Mouse (Mus musculus) E14TG2a.4 (cell line): ENCODE measurements around the gene Pth1r.

ENCODE experiments used
- H3K27me3 ChIP-seq: 2 replicates; pipeline ENCODE4 v1.6.1; 2014; ENCODE audit warnings: low read length, control low read depth; ENCODE audit not compliant: insufficient read depth
- H3K36me3 ChIP-seq: 2 replicates; pipeline ENCODE4 v1.6.1; 2014; ENCODE audit warnings: low read length, control low read depth; ENCODE audit not compliant: insufficient read depth
- H3K4me1 ChIP-seq: replicated peaks from 2 replicates; pipeline ENCODE4 v1.6.1; 2014; ENCODE audit warnings: low read depth, low read length, control low read depth
- H3K4me3 ChIP-seq: replicated peaks from 2 replicates; pipeline ENCODE4 v1.5.1; 2014; ENCODE audit warnings: mild to moderate bottlenecking, low read length
- H3K9me3 ChIP-seq: 2 replicates; pipeline ENCODE4 v1.6.1; 2014; ENCODE audit warnings: low read length, control low read depth
- CTCF ChIP-seq: conservative IDR thresholded peaks from 2 replicates; pipeline ENCODE4 v1.5.1; 2014; ENCODE audit warnings: low read length
- NANOG ChIP-seq: IDR thresholded peaks from 2 replicates; pipeline ENCODE4 v1.6.1; 2014; ENCODE audit warnings: borderline replicate concordance, low read length, mixed read lengths
- POU5F1 ChIP-seq: IDR thresholded peaks from 2 replicates; pipeline ENCODE4 v1.6.1; 2014; ENCODE audit warnings: low read length, borderline replicate concordance

Pth1r gene

GRCm38 (mm10) chr9:110743456-110744323, 3.3 kb downstream of the Pth1r start:
- H3K36me3 ChIP-seq, result no peaks in the 10 kb centered on the region
- peaks cover 40% of the 10 kb centered on the region for H3K4me1 ChIP-seq
- H3K4me3 ChIP-seq, result peak overlapping the region; percentile 77
- peaks cover 11% of the 10 kb centered on the region for H3K9me3 ChIP-seq
- peaks cover 93% of the 10 kb centered on the region for H3K27me3 ChIP-seq
- TF ChIP-seq POU5F1 (no peak), NANOG (no peak), CTCF (no peak)

- H3K9me3 ChIP-seq, result peaks cover 11% of the 10 kb centered on the region
Observed at GRCm38 (mm10) chr9:110742951-110743455, 3.9 kb downstream of the Pth1r start.

GRCm38 (mm10) chr9:110742295-110742950, 4.5 kb downstream of the Pth1r start:
- Histone ChIP-seq H3K36me3 (no peaks in the 10 kb centered on the region), H3K9me3 (peaks cover 11% of the 10 kb centered on the region), H3K4me3 (peak overlapping the region; percentile 78), H3K27me3 (peaks cover 83% of the 10 kb centered on the region), H3K4me1 (peaks cover 40% of the 10 kb centered on the region)
- TF ChIP-seq POU5F1, result no peak
- no peak for TF ChIP-seq CTCF
- no peak for TF ChIP-seq NANOG

More at GRCm38 (mm10) chr9:110742951-110743455, 3.9 kb downstream of the Pth1r start:
- TF ChIP-seq POU5F1 (no peak), NANOG (no peak)
- Histone ChIP-seq H3K4me1 (peaks cover 40% of the 10 kb centered on the region), H3K4me3 (peak overlapping the region; percentile 77), H3K36me3 (no peaks in the 10 kb centered on the region), H3K27me3 (peaks cover 88% of the 10 kb centered on the region)

- Histone ChIP-seq H3K9me3 (peaks cover 11% of the 10 kb centered on the region), H3K27me3 (peaks cover 82% of the 10 kb centered on the region), H3K36me3 (no peaks in the 10 kb centered on the region), H3K4me1 (peaks cover 42% of the 10 kb centered on the region), H3K4me3 (peak within 1 kb of the TSS; percentile 78)
- TF ChIP-seq POU5F1 (no peak), CTCF (no peak), NANOG (no peak)
Observed at GRCm38 (mm10) chr9:110741711-110742294, 5.1 kb downstream of the Pth1r start, which contains the start of gene Myl3. Myl3 (plus strand) TSS chr9:110741861.

GRCm38 (mm10) chr9:110739961-110740360, 7.0 kb downstream of the Pth1r start:
- Histone ChIP-seq H3K36me3 (no peaks in the 10 kb centered on the region), H3K9me3 (peaks cover 5% of the 10 kb centered on the region; the same call in 1 of the 2 replicates), H3K4me3 (no peak overlapping the region), H3K4me1 (peaks cover 32% of the 10 kb centered on the region), H3K27me3 (peaks cover 82% of the 10 kb centered on the region)
- TF ChIP-seq CTCF, result no peak
- no peak for TF ChIP-seq NANOG

- no peaks in the 10 kb centered on the region for H3K36me3 ChIP-seq
Observed at GRCm38 (mm10) chr9:110738054-110738453, 8.9 kb downstream of the Pth1r start.

GRCm38 (mm10) chr9:110736362-110736761, 10.6 kb downstream of the Pth1r start:
- Histone ChIP-seq H3K27me3 (peaks cover 87% of the 10 kb centered on the region), H3K4me3 (no peak overlapping the region), H3K36me3 (no peaks in the 10 kb centered on the region), H3K4me1 (peaks cover 32% of the 10 kb centered on the region), H3K9me3 (no peaks in the 10 kb centered on the region)
- TF ChIP-seq CTCF, result no peak
- TF ChIP-seq POU5F1, result no peak

More at GRCm38 (mm10) chr9:110738054-110738453, 8.9 kb downstream of the Pth1r start:
- Histone ChIP-seq H3K4me3 (no peak overlapping the region), H3K27me3 (peaks cover 86% of the 10 kb centered on the region), H3K9me3 (no peaks in the 10 kb centered on the region), H3K4me1 (peaks cover 24% of the 10 kb centered on the region)
- TF ChIP-seq CTCF, result peak; percentile 71
- no peak for TF ChIP-seq POU5F1

GRCm38 (mm10) chr9:110734154-110734553, 12.8 kb downstream of the Pth1r start:
- Histone ChIP-seq H3K4me3 (no peak overlapping the region), H3K9me3 (no peaks in the 10 kb centered on the region), H3K4me1 (peaks cover 33% of the 10 kb centered on the region), H3K36me3 (no peaks in the 10 kb centered on the region), H3K27me3 (peaks cover 87% of the 10 kb centered on the region)
- TF ChIP-seq CTCF (no peak), POU5F1 (no peak), NANOG (no peak)
